Mouse (Mus musculus): Measurements from ENCODE around the gene Ankrd6. TPM values are rescaled to one million over a fixed set of nuclear protein-coding genes. Genes with fewer than 3 reads are reported as not detected.

Ankrd6 gene
- 12.2 and 16.4 TPM in 2 replicates for polyA plus RNA-seq (2016; fragmentation: Nextera tagmentation; extraction: Ambion mirVana)

- Histone ChIP-seq H3K27me3 (replicated peaks; ENCODE audit: low read depth, poor library complexity, severe bottlenecking) (peaks cover 17% of the 10 kb centered on the region), H3K4me3 (peak within 1 kb of the TSS; percentile 82), H3K9me3 (no peaks in the 10 kb centered on the region), H3K4me1 (peaks cover 45% of the 10 kb centered on the region), H3K36me3 (replicated peaks) (no peaks in the 10 kb centered on the region), H3K27ac (replicated peaks) (peak within 1 kb of the TSS; percentile 85)
- under 1% methylated on average over 66 of the region's 66 CpGs for WGBS
- DNase-seq (ENCODE audit: low spot score): peak; percentile 93
These were observed at the start of gene Ankrd6 for GRCm38 (mm10) chr4:32950356-32951034. TSS of gene Ankrd6 (minus strand) at chr4:32950841.

- H3K27ac ChIP-seq (replicated peaks): no peak overlapping the region
- 94% methylated on average over 8 of the region's 8 CpGs for WGBS
- H3K4me3 ChIP-seq: no peak overlapping the region
- peaks cover 30% of the 10 kb centered on the region for H3K36me3 ChIP-seq (replicated peaks)
- no peaks in the 10 kb centered on the region for H3K4me1 ChIP-seq
- no peaks in the 10 kb centered on the region for H3K27me3 ChIP-seq (replicated peaks; ENCODE audit: low read depth, poor library complexity, severe bottlenecking)
- DNase-seq (ENCODE audit: low spot score): no peak
- 0 out of 2 replicates have a peak, but pooled peaks cover 2% of the 10 kb centered on the region for H3K9me3 ChIP-seq
These were observed 48.4 kb upstream of the Ankrd6 start for GRCm38 (mm10) chr4:32998996-32999395.

GRCm38 (mm10) chr4:32997571-32997970 lies 46.9 kb upstream of the Ankrd6 start:
- Histone ChIP-seq H3K9me3 (0 out of 2 replicates have a peak, but pooled peaks cover 3% of the 10 kb centered on the region), H3K4me1 (no peaks in the 10 kb centered on the region), H3K27me3 (replicated peaks; ENCODE audit: low read depth, poor library complexity, severe bottlenecking) (no peaks in the 10 kb centered on the region), H3K36me3 (replicated peaks) (peaks cover 25% of the 10 kb centered on the region), H3K4me3 (no peak overlapping the region), H3K27ac (replicated peaks) (no peak overlapping the region)
- WGBS: 89% methylated on average over 5 of the region's 5 CpGs
- DNase-seq (ENCODE audit: low spot score): no peak

GRCm38 (mm10) chr4:32996083-32996482 lies 45.4 kb upstream of the Ankrd6 start:
- 92% methylated on average over 5 of the region's 5 CpGs for WGBS
- peaks cover 25% of the 10 kb centered on the region for H3K36me3 ChIP-seq (replicated peaks)

GRCm38 (mm10) chr4:32994168-32994567 lies 43.5 kb upstream of the Ankrd6 start:
- peaks cover 22% of the 10 kb centered on the region for H3K36me3 ChIP-seq (replicated peaks)
- 0 out of 2 replicates have a peak, but pooled peaks cover 3% of the 10 kb centered on the region for H3K9me3 ChIP-seq
- no peaks in the 10 kb centered on the region for H3K27me3 ChIP-seq (replicated peaks; ENCODE audit: low read depth, poor library complexity, severe bottlenecking)
- DNase-seq (ENCODE audit: low spot score): no peak
- WGBS: 78% methylated on average over 3 of the region's 3 CpGs
- no peak overlapping the region for H3K4me3 ChIP-seq
- H3K4me1 ChIP-seq: no peaks in the 10 kb centered on the region
- no peak overlapping the region for H3K27ac ChIP-seq (replicated peaks)

More at GRCm38 (mm10) chr4:32996083-32996482, 45.4 kb upstream of the Ankrd6 start:
- no peaks in the 10 kb centered on the region for H3K4me1 ChIP-seq
- H3K9me3 ChIP-seq: 0 out of 2 replicates have a peak, but pooled peaks cover 3% of the 10 kb centered on the region
- no peak overlapping the region for H3K27ac ChIP-seq (replicated peaks)
- no peak overlapping the region for H3K4me3 ChIP-seq
- no peaks in the 10 kb centered on the region for H3K27me3 ChIP-seq (replicated peaks; ENCODE audit: low read depth, poor library complexity, severe bottlenecking)
- DNase-seq (ENCODE audit: low spot score): no peak

- no peak for DNase-seq (ENCODE audit: low spot score)
- Histone ChIP-seq H3K27me3 (replicated peaks; ENCODE audit: low read depth, poor library complexity, severe bottlenecking) (no peaks in the 10 kb centered on the region), H3K36me3 (replicated peaks) (peaks cover 5% of the 10 kb centered on the region), H3K9me3 (0 out of 2 replicates have a peak, but pooled peaks cover 3% of the 10 kb centered on the region), H3K4me1 (peaks cover 25% of the 10 kb centered on the region), H3K4me3 (no peak overlapping the region), H3K27ac (replicated peaks) (no peak overlapping the region)
- WGBS: 87% methylated on average over 2 of the region's 2 CpGs
These were observed 38.7 kb upstream of the Ankrd6 start for GRCm38 (mm10) chr4:32989346-32989745.

GRCm38 (mm10) chr4:32987006-32987405 lies 36.4 kb upstream of the Ankrd6 start:
- WGBS: 53% methylated on average over 3 of the region's 3 CpGs
- DNase-seq (ENCODE audit: low spot score): no peak
- no peaks in the 10 kb centered on the region for H3K9me3 ChIP-seq

GRCm38 (mm10) chr4:32985684-32986083 lies 35.0 kb upstream of the Ankrd6 start:
- no peaks in the 10 kb centered on the region for H3K36me3 ChIP-seq (replicated peaks)
- peak overlapping the region; percentile 95 for H3K4me3 ChIP-seq
- H3K9me3 ChIP-seq: no peaks in the 10 kb centered on the region
- peaks cover 53% of the 10 kb centered on the region for H3K4me1 ChIP-seq
- H3K27me3 ChIP-seq (replicated peaks; ENCODE audit: low read depth, poor library complexity, severe bottlenecking): peaks cover 19% of the 10 kb centered on the region
- H3K27ac ChIP-seq (replicated peaks): peak overlapping the region; percentile 97
- peak; percentile 29 for DNase-seq (ENCODE audit: low spot score)
- WGBS: 7% methylated on average over 3 of the region's 3 CpGs

More at GRCm38 (mm10) chr4:32987006-32987405, 36.4 kb upstream of the Ankrd6 start:
- H3K4me3 ChIP-seq: no peak overlapping the region
- peaks cover 6% of the 10 kb centered on the region for H3K27me3 ChIP-seq (replicated peaks; ENCODE audit: low read depth, poor library complexity, severe bottlenecking)
- peaks cover 44% of the 10 kb centered on the region for H3K4me1 ChIP-seq
- H3K36me3 ChIP-seq (replicated peaks): no peaks in the 10 kb centered on the region
- no peak overlapping the region for H3K27ac ChIP-seq (replicated peaks)

GRCm38 (mm10) chr4:32984801-32985675 lies 34.4 kb upstream of the Ankrd6 start:
- H3K9me3 ChIP-seq: no peaks in the 10 kb centered on the region
- peak overlapping the region; percentile 95 for H3K4me3 ChIP-seq
- no peaks in the 10 kb centered on the region for H3K36me3 ChIP-seq (replicated peaks)
- peaks cover 53% of the 10 kb centered on the region for H3K4me1 ChIP-seq
- H3K27ac ChIP-seq (replicated peaks): peak overlapping the region; percentile 97
- peak; percentile 60 for DNase-seq (ENCODE audit: low spot score)
- peaks cover 22% of the 10 kb centered on the region for H3K27me3 ChIP-seq (replicated peaks; ENCODE audit: low read depth, poor library complexity, severe bottlenecking)
- 7% methylated on average over 13 of the region's 13 CpGs for WGBS

- Histone ChIP-seq H3K4me1 (peaks cover 53% of the 10 kb centered on the region), H3K27me3 (replicated peaks; ENCODE audit: low read depth, poor library complexity, severe bottlenecking) (peaks cover 22% of the 10 kb centered on the region), H3K9me3 (no peaks in the 10 kb centered on the region), H3K4me3 (peak overlapping the region; percentile 95), H3K36me3 (replicated peaks) (no peaks in the 10 kb centered on the region), H3K27ac (replicated peaks) (peak overlapping the region; percentile 97)
- WGBS: under 1% methylated on average over 13 of the region's 13 CpGs
- peak; percentile 37 for DNase-seq (ENCODE audit: low spot score)
These were observed 33.6 kb upstream of the Ankrd6 start for GRCm38 (mm10) chr4:32984242-32984641.

GRCm38 (mm10) chr4:32983176-32984155 lies 32.8 kb upstream of the Ankrd6 start:
- H3K4me1 ChIP-seq: peaks cover 53% of the 10 kb centered on the region
- peak overlapping the region; percentile 97 for H3K27ac ChIP-seq (replicated peaks)
- H3K36me3 ChIP-seq (replicated peaks): no peaks in the 10 kb centered on the region
- peak overlapping the region; percentile 95 for H3K4me3 ChIP-seq
- H3K27me3 ChIP-seq (replicated peaks; ENCODE audit: low read depth, poor library complexity, severe bottlenecking): peaks cover 22% of the 10 kb centered on the region
- under 1% methylated on average over 94 of the region's 94 CpGs for WGBS
- no peaks in the 10 kb centered on the region for H3K9me3 ChIP-seq
- peak; percentile 79 for DNase-seq (ENCODE audit: low spot score)

Data from embryonic facial prominence, embryonic 10.5 days (tissue).